Mouse (Mus musculus): ENCODE measurements around the gene Ttc1.

The Ttc1 gene

GRCm38 (mm10) chr11:43747233-43748226 is at the start of gene Ttc1:
Gene Ttc1, minus strand, starts transcription at chr11:43748008.
- DNase-seq, result peak; percentile 98

GRCm38 (mm10) chr11:43795992-43796391 is 48.2 kb upstream of the Ttc1 start:
- DNase-seq, result peak; percentile 57

DNA sequence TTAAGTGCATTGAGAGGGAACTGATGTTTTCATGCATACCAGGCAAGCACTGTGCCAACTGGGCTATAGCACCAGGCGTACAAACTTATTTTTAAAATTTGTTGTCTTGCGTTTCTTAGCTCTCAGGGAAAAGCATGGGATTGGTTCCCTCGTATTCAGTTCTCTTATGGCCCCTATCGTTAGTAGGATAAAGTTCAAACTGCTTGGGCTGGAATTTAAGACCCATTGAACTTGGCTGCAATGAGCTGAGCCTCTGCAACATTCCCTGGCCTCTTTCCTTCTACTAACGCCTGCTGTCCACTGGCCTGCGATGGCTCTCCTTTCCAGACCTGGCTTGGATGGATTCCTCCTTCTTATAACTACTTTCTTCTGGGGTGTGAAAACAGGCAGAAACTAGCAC is 42.6 kb upstream of the Ttc1 start:
- no peak for DNase-seq

GRCm38 (mm10) chr11:43783772-43784171 is 36.0 kb upstream of the Ttc1 start:
- peak; percentile 65 for DNase-seq

DNA sequence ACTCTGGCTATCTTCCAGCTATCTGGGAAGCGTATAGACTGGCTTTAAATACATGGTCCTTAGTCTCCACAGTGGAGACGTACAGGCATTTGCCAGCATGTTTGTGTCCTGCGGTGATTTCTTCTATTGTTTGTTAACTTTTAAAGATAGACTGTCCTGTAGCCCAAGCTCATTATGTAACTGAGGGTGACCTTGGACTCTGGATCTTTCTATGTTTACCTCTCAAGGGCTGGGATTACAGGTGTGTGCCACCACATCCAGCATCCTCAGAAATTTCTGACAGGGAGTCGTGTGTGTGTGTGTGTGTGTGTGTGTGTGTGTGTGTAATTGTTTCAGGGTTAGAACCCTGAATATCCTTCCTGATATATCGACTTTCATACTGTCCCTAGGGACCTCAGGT is 35.3 kb upstream of the Ttc1 start:
- DNase-seq, result no peak

DNA sequence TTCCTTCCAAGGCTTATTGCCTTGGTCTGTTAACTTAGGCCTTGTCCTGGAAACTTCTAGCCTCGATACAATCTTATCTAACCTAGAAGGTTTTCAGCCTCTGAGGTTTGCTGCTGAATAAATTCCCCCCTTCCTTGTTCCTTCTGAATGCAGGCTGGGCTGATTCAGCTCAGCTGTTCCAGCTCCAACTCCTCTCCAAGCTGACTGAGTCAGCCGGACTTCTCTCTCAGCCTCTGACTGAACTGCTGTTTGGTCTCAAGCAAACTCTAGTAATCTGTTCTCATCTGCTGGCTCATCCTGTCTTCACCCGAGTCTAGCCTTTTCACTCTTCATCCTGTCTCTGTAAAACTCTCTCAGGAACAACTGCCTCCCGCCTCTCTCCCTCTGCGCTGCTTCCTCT is 31.7 kb upstream of the Ttc1 start:
- no peak for DNase-seq

DNA sequence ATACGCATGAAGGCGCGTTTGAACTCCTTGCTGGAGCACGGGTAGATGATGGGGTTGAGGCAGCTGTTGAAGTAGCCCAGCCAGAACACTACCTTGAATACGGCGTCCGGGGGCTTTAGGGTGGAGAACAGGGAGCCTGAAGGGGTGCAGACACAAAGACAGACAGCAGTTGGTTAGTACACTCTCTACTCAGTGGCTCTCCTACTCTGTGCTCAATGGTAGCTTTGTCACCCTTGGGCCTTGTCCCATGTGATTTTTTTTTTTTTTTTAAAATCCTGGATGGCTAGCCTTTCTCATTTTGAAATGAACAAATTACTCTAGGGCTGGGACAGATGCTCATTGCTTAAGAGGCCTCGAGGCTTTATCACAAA is 28.5 kb upstream of the Ttc1 start:
- no peak for DNase-seq

- peak; percentile 52 for DNase-seq
These were observed 27.9 kb upstream of the Ttc1 start for GRCm38 (mm10) chr11:43775469-43776323.

DNA sequence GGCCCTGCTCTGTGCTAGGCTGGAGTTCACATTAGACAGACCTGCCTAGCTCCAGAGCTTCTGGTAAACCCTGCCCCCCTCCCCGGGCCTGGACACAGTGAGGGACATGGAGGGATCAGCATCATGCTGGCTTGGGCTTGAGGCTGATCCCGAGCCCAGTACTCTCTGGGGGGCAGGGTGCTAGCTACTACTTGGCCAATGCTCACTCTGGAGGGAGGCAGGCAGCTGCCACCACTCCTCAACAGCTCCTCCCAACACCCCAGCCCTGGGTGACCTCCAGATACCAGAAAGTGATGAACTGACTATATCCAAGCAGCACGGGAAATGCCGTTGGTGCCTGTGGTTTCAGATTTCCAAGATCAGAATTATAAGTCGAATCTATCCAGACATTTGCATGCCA is 25.9 kb upstream of the Ttc1 start:
- no peak for DNase-seq

DNA sequence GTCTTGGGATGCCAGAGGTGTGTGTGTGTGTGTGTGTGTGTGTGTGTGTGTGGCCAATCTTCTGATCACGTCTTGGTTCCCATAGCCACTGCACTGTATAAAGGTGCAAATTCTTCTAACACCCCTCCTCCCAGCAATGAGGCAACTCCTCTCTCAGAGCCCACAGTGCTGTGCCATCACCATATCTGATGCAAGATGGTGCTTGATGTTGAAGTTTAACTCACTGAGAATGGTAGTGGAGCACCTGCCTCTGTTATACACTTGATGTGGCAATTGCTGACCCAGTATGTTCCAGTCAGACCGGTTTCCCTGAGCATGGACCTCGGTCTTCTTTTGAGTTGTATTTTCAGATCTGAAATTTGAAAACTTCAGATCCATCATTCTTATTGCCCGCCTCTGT is 22.3 kb upstream of the Ttc1 start:
- DNase-seq, result no peak

GRCm38 (mm10) chr11:43767749-43768148 is 19.9 kb upstream of the Ttc1 start:
- DNase-seq, result no peak

- DNase-seq, result peak; percentile 87
These were observed 19.3 kb upstream of the Ttc1 start for GRCm38 (mm10) chr11:43766922-43767648.

- no peak for DNase-seq
These were observed 10.6 kb upstream of the Ttc1 start for GRCm38 (mm10) chr11:43758436-43758835.

GRCm38 (mm10) chr11:43755411-43755810 is 7.6 kb upstream of the Ttc1 start:
- DNase-seq, result peak; percentile 22

- no peak for DNase-seq
These were observed 6.8 kb upstream of the Ttc1 start for GRCm38 (mm10) chr11:43754568-43754967.

DNA sequence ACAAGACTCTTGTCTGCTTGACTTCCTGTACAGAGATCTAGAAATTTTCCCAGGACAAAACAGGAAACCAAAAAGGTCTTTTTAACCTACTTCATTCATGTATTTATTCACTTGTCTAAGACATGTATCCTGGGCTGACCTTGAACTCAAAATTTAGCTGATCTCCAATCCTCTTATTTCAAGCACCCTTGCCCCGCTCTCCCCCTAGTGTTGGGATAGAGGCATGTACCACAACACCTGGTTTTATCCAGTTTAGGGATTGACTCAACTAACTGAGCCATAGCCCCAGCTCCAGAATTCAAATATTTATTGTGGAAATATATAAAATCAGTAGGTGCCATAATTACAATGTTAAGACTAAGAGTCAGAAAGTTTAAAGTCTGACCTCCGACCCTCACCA is 3.7 kb upstream of the Ttc1 start:
- DNase-seq, result no peak

GRCm38 (mm10) chr11:43728737-43729301 is 19.0 kb downstream of the Ttc1 start:
- DNase-seq, result no peak

GRCm38 (mm10) chr11:43727796-43728195 is 20.0 kb downstream of the Ttc1 start:
- DNase-seq, result no peak

- no peak for DNase-seq
These were observed 24.4 kb downstream of the Ttc1 start for GRCm38 (mm10) chr11:43723411-43723810.

DNA sequence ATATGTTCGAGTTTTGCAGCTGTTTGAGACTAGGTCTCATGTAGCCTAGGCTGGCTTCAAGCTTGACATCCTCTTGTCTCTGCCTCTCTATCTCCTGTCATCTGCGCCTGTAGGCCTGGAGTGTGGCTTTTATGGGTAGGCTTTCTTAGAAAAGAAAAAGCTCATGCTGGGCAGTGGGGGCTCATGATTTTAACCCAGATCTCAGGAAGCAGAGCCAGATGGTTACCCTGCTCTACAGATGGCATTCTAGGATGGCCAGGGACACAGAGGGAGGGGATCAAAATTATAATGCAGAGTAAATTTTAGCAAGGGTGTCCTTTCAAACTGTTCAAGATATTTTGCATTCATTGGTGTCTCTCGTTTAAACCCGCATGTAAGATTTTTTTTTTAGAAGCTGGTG is 35.6 kb downstream of the Ttc1 start:
- no peak for DNase-seq

DNA sequence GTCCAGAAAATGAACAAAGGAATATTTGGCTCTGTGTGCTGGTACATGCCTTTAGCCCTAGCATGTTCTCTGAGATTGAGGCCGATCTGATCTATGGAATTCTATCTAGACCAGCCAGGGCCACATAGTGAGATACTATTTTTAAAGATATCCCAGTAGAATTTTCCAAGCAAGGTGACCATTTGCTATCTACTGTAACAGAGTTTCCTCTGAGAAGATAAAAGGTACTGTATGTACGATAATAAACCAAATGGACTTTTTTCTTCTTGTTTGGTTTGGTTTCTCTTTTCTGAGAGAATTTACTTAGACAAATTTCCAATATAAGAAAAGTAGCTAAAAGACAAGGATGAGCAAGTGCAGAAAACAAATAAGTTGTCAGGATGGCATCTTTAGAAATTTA is 39.4 kb downstream of the Ttc1 start:
- no peak for DNase-seq

DNA sequence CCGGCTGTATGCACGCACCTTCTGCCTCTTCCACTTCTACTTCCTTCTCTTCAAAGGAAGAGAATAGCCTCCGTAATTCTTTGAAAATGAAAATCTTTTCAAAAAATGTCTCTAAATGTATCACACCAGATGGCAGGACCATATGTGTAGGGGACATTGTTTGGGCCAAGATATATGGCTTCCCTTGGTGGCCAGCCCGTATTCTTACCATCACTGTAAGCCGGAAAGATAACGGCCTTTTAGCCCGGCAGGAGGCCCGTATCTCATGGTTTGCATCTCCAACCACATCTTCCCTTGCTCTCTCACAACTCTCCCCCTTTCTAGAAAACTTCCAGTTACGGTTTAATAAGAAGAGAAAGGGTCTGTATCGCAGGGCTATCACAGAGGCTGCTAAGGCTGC is 42.1 kb downstream of the Ttc1 start:
- DNase-seq, result no peak

GRCm38 (mm10) chr11:43703552-43703951 is 44.3 kb downstream of the Ttc1 start:
- no peak for DNase-seq
